Mouse (Mus musculus) stomach, embryonic 16.5 days (tissue): ENCODE results near the gene Mgat4a. TPM values are rescaled to one million over a fixed set of nuclear protein-coding genes. Genes with fewer than 3 reads are reported as not detected.

Source experiments
- ATAC-seq: fragments of 200-750 bp; cut with Nextera tagmentation; 2 replicates; pipeline ENCODE4 v1.8.0; 2017; ENCODE audit warnings: moderate number of reproducible peaks, moderate TSS enrichment; ENCODE audit not compliant: insufficient read depth, low FRiP score
- H3K27ac ChIP-seq: fragments of 300-500 bp; sonication (generic); 2 replicates; pipeline ENCODE4 v1.5.1; 2014; ENCODE audit warnings: low read length
- H3K27me3 ChIP-seq: fragments of 300-500 bp; sonication (generic); 2 replicates; pipeline ENCODE4 v1.6.1; 2014; ENCODE audit warnings: low read length, control low read depth, mixed read lengths; ENCODE audit not compliant: control insufficient read depth, insufficient read depth
- H3K36me3 ChIP-seq: fragments of 300-500 bp; sonication (generic); 2 replicates; pipeline ENCODE4 v1.6.1; 2014; ENCODE audit warnings: low read length; ENCODE audit not compliant: control insufficient read depth, insufficient read depth
- H3K4me1 ChIP-seq: fragments of 300-500 bp; sonication (generic); 2 replicates; pipeline ENCODE4 v1.6.1; 2014; ENCODE audit warnings: low read length, control low read depth, mixed read lengths; ENCODE audit not compliant: control insufficient read depth, insufficient read depth
- H3K4me2 ChIP-seq: fragments of 300-500 bp; sonication (generic); 2 replicates; pipeline ENCODE4 v1.6.1; 2014; ENCODE audit warnings: low read depth, low read length, mixed read lengths
- H3K4me3 ChIP-seq: fragments of 300-500 bp; sonication (generic); replicated peaks from 2 replicates; pipeline ENCODE4 v1.5.1; 2014; ENCODE audit warnings: mild to moderate bottlenecking, low read length
- H3K9ac ChIP-seq: fragments of 300-500 bp; sonication (generic); 2 replicates; pipeline ENCODE4 v1.6.1; 2014; ENCODE audit warnings: low read length
- H3K9me3 ChIP-seq: fragments of 300-500 bp; sonication (generic); replicated peaks from 2 replicates; pipeline ENCODE4 v1.6.1; 2016; ENCODE audit warnings: low read length, control low read depth; ENCODE audit not compliant: control insufficient read depth
- WGBS: fragments of 180-500 bp; shearing (Covaris S2); extraction: QIAGEN DNeasy Blood & Tissue Kit; methylation state at CpG from one replicate; pipeline ENCODE4 v1.1.7; 2014; 5-methylcytosine and 5-hydroxymethylcytosine counted together
- polyA plus RNA-seq: library from polyadenylated mRNA; unstranded; fragments of >200 nt; fragmentation: Nextera tagmentation; extraction: Ambion mirVana; gene quantifications from 2 replicates; pipeline ENCODE4 v1.2.1, GENCODE M21; 2015

Gene Mgat4a
- polyA plus RNA-seq, 1 experiment from 2014 or later = 27.1 TPM

- Histone ChIP-seq H3K9me3 (no peaks in the 10 kb centered on the region), H3K27ac (no peak overlapping the region), H3K27me3 (no peaks in the 10 kb centered on the region), H3K4me1 (no peaks in the 10 kb centered on the region), H3K4me2 (no peak overlapping the region), H3K4me3 (no peak overlapping the region), H3K36me3 (no peaks in the 10 kb centered on the region; the same call in 1 of the 2 replicates), H3K9ac (no peak overlapping the region)
- 88% methylated on average over 3 of the region's 3 CpGs for WGBS
- ATAC-seq = no peak
Observed at GRCm38 (mm10) chr1:37495104-37495503, 45.7 kb downstream of the Mgat4a start.

GRCm38 (mm10) chr1:37491672-37492071, 49.1 kb downstream of the Mgat4a start:
- H3K9me3 ChIP-seq = no peaks in the 10 kb centered on the region
- H3K4me1 ChIP-seq = no peaks in the 10 kb centered on the region
- ATAC-seq = no peak
- no peak overlapping the region for H3K9ac ChIP-seq
- 0 out of 2 replicates have a peak, but pooled peaks cover 5% of the 10 kb centered on the region for H3K36me3 ChIP-seq
- H3K27me3 ChIP-seq = no peaks in the 10 kb centered on the region
- 73% methylated on average over 7 of the region's 7 CpGs for WGBS
- H3K4me2 ChIP-seq = no peak overlapping the region
- H3K4me3 ChIP-seq = no peak overlapping the region
- peak overlapping the region; percentile 21; the same call in 1 of the 2 replicates for H3K27ac ChIP-seq

- Histone ChIP-seq H3K9me3 (no peaks in the 10 kb centered on the region), H3K27me3 (no peaks in the 10 kb centered on the region), H3K4me3 (no peak overlapping the region), H3K4me2 (no peak overlapping the region), H3K9ac (no peak overlapping the region), H3K27ac (no peak overlapping the region), H3K4me1 (no peaks in the 10 kb centered on the region), H3K36me3 (0 out of 2 replicates have a peak, but pooled peaks cover 5% of the 10 kb centered on the region)
- no peak for ATAC-seq
- 85% methylated on average over 5 of the region's 5 CpGs for WGBS
Observed at GRCm38 (mm10) chr1:37490691-37491212, 50.1 kb downstream of the Mgat4a start.

DNA sequence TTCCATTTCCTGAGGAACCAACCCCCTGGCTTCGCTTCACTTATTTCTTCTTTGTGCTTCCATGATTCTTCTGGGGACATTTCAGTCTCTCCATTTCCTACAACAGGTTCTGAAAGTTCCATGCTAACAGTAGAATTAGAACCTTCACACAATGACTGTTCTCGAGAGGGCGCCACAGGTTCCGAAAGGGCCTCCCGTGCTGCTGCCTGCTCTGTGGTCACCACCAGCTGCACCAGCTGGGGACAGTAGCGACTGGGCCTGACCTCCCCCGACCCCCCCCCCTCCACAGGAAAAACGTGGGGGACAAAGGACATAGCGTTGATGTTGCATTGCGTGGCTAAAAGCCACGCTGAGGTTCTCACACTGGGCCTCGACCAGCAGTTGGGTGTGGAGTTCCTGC, 52.3 kb downstream of the Mgat4a start:
- WGBS = 85% methylated on average over 12 of the region's 12 CpGs

GRCm38 (mm10) chr1:37486994-37487393, 53.8 kb downstream of the Mgat4a start:
- no peak overlapping the region for H3K27ac ChIP-seq
- ATAC-seq = no peak
- no peaks in the 10 kb centered on the region for H3K4me1 ChIP-seq
- H3K9ac ChIP-seq = no peak overlapping the region
- H3K9me3 ChIP-seq = no peaks in the 10 kb centered on the region
- H3K27me3 ChIP-seq = no peaks in the 10 kb centered on the region
- peaks cover 5% of the 10 kb centered on the region; the same call in 1 of the 2 replicates for H3K36me3 ChIP-seq
- WGBS = 73% methylated on average over 3 of the region's 3 CpGs
- no peak overlapping the region for H3K4me2 ChIP-seq
- H3K4me3 ChIP-seq = no peak overlapping the region

More for the DNA sequence above, 52.3 kb downstream of the Mgat4a start:
- Histone ChIP-seq H3K27me3 (no peaks in the 10 kb centered on the region), H3K9me3 (no peaks in the 10 kb centered on the region), H3K36me3 (peaks cover 5% of the 10 kb centered on the region; the same call in 1 of the 2 replicates), H3K4me3 (no peak overlapping the region), H3K27ac (no peak overlapping the region), H3K9ac (no peak overlapping the region), H3K4me2 (no peak overlapping the region), H3K4me1 (no peaks in the 10 kb centered on the region)
- no peak for ATAC-seq

DNA sequence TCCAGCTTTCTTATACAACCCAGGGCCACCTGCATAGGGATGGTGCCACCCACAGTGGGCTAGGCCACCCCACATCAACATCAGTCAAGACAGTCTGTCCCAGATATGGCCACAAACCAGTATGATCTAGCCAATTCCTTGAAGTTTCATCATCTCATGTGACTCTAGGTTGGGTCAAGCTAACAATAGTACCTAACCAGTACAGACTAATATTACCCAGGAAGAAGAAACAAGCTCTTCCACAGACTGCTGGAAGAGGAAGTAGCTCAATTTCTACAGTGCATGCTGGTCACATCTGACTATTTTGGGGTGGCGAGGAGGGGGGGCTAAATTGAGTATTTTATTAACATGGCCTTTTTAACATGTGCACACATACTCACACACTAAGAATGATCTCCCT, 54.4 kb downstream of the Mgat4a start:
- Histone ChIP-seq H3K36me3 (peaks cover 5% of the 10 kb centered on the region; the same call in 1 of the 2 replicates), H3K27ac (no peak overlapping the region), H3K9ac (no peak overlapping the region), H3K4me2 (no peak overlapping the region), H3K27me3 (no peaks in the 10 kb centered on the region), H3K4me3 (no peak overlapping the region), H3K9me3 (no peaks in the 10 kb centered on the region), H3K4me1 (no peaks in the 10 kb centered on the region)
- ATAC-seq = no peak
- 85% methylated on average over 1 of the region's 1 CpGs for whole genome bisulfite sequencing

GRCm38 (mm10) chr1:37484612-37485011, 56.2 kb downstream of the Mgat4a start:
- Histone ChIP-seq H3K9me3 (no peaks in the 10 kb centered on the region), H3K27ac (no peak overlapping the region), H3K9ac (no peak overlapping the region), H3K36me3 (peaks cover 5% of the 10 kb centered on the region; the same call in 1 of the 2 replicates), H3K4me2 (no peak overlapping the region), H3K4me1 (no peaks in the 10 kb centered on the region), H3K27me3 (no peaks in the 10 kb centered on the region), H3K4me3 (no peak overlapping the region)
- ATAC-seq = no peak
- 90% methylated on average over 4 of the region's 4 CpGs for WGBS

GRCm38 (mm10) chr1:37481331-37481730, 59.5 kb downstream of the Mgat4a start:
- 85% methylated on average over 2 of the region's 2 CpGs for WGBS
- no peaks in the 10 kb centered on the region for H3K27me3 ChIP-seq
- no peak overlapping the region for H3K9ac ChIP-seq
- H3K4me1 ChIP-seq = peaks cover 8% of the 10 kb centered on the region
- H3K4me2 ChIP-seq = no peak overlapping the region
- no peak overlapping the region for H3K4me3 ChIP-seq
- no peak for ATAC-seq
- no peak overlapping the region for H3K27ac ChIP-seq
- no peaks in the 10 kb centered on the region for H3K9me3 ChIP-seq
- no peaks in the 10 kb centered on the region; the same call in 1 of the 2 replicates for H3K36me3 ChIP-seq

- Histone ChIP-seq H3K4me3 (no peak overlapping the region), H3K9ac (no peak overlapping the region), H3K27me3 (no peaks in the 10 kb centered on the region), H3K4me1 (peaks cover 10% of the 10 kb centered on the region), H3K36me3 (no peaks in the 10 kb centered on the region; the same call in 1 of the 2 replicates), H3K9me3 (no peaks in the 10 kb centered on the region), H3K4me2 (no peak overlapping the region), H3K27ac (no peak overlapping the region)
- ATAC-seq = no peak
- WGBS = 86% methylated on average over 6 of the region's 6 CpGs
Observed at GRCm38 (mm10) chr1:37480731-37481130, 60.1 kb downstream of the Mgat4a start.
